Mouse (Mus musculus) cortical plate, adult 2 months (tissue): ENCODE results near the gene Xrcc3. TPM values are rescaled to one million over a fixed set of nuclear protein-coding genes. Genes with fewer than 3 reads are reported as not detected.

Source experiments
- H3K27ac ChIP-seq: fragments of 200-500 bp; 2 replicates; pipeline ENCODE4 v1.5.1; 2012; ENCODE audit warnings: low read length, control low read depth, inconsistent platforms; ENCODE audit not compliant: insufficient read depth
- H3K4me1 ChIP-seq: fragments of 200-500 bp; 2 replicates; pipeline ENCODE4 v1.6.1; 2011; ENCODE audit warnings: low read length; ENCODE audit not compliant: control insufficient read depth, insufficient read depth
- H3K4me3 ChIP-seq: fragments of 200-500 bp; 2 replicates; pipeline ENCODE4 v1.5.1; 2011; ENCODE audit warnings: mild to moderate bottlenecking, low read length, control low read depth; ENCODE audit not compliant: insufficient read depth
- CTCF ChIP-seq: fragments of 200-500 bp; IDR thresholded peaks from 2 replicates; pipeline ENCODE4 v1.5.1; 2011; ENCODE audit warnings: mild to moderate bottlenecking, control low read depth, low read length; ENCODE audit not compliant: insufficient read depth; ENCODE audit errors: extremely low read depth
- POLR2A ChIP-seq: fragments of 200-500 bp; IDR thresholded peaks from 2 replicates; pipeline ENCODE4 v1.6.1; 2011; ENCODE audit warnings: mild to moderate bottlenecking, low read length, control low read depth; ENCODE audit not compliant: insufficient read depth; ENCODE audit errors: extremely low read depth
- polyA plus RNA-seq: library from polyadenylated mRNA; depleted of rRNA; stranded (reverse); fragments of >200 nt; gene quantifications from 2 replicates; pipeline ENCODE4 v1.2.3, GENCODE M21; 2012

The Xrcc3 gene
- polyA plus RNA-seq, 1 experiment, result 13.8 TPM

- Histone ChIP-seq H3K27ac (0 out of 2 replicates have a peak overlapping the region, but pooled peaks have one; percentile 12), H3K4me1 (no peaks in the 10 kb centered on the region)
- TF ChIP-seq POLR2A (no peak), CTCF (no peak)
These were observed 29.1 kb upstream of the Xrcc3 start for GRCm38 (mm10) chr12:111842565-111843433.

GRCm38 (mm10) chr12:111833457-111833856, 19.8 kb upstream of the Xrcc3 start:
- Histone ChIP-seq H3K4me1 (peaks cover 5% of the 10 kb centered on the region), H3K27ac (no peak overlapping the region), H3K4me3 (no peak overlapping the region)
- TF ChIP-seq POLR2A (no peak), CTCF (no peak)

More at GRCm38 (mm10) chr12:111842565-111843433, 29.1 kb upstream of the Xrcc3 start:
- H3K4me3 ChIP-seq, result no peak overlapping the region

- H3K27ac ChIP-seq, result no peak overlapping the region
- H3K4me3 ChIP-seq, result no peak overlapping the region
- peaks cover 5% of the 10 kb centered on the region for H3K4me1 ChIP-seq
- TF ChIP-seq POLR2A (no peak), CTCF (no peak)
These were observed 19.0 kb upstream of the Xrcc3 start for GRCm38 (mm10) chr12:111832643-111833042.

- Histone ChIP-seq H3K4me3 (no peak overlapping the region), H3K27ac (no peak overlapping the region), H3K4me1 (peaks cover 5% of the 10 kb centered on the region)
- TF ChIP-seq CTCF (no peak), POLR2A (no peak)
These were observed 16.7 kb upstream of the Xrcc3 start for GRCm38 (mm10) chr12:111830375-111830774.

- H3K4me3 ChIP-seq, result no peak overlapping the region
- peaks cover 5% of the 10 kb centered on the region for H3K4me1 ChIP-seq
- TF ChIP-seq POLR2A, result no peak
- TF ChIP-seq CTCF, result no peak
- no peak overlapping the region for H3K27ac ChIP-seq
These were observed 16.3 kb upstream of the Xrcc3 start for GRCm38 (mm10) chr12:111829954-111830353.

- H3K4me1 ChIP-seq, result peaks cover 5% of the 10 kb centered on the region
- no peak overlapping the region for H3K4me3 ChIP-seq
- no peak overlapping the region for H3K27ac ChIP-seq
- TF ChIP-seq POLR2A (no peak), CTCF (no peak)
These were observed 15.8 kb upstream of the Xrcc3 start for GRCm38 (mm10) chr12:111829447-111829846.

GRCm38 (mm10) chr12:111827556-111827955, 13.9 kb upstream of the Xrcc3 start:
- H3K4me1 ChIP-seq, result peaks cover 5% of the 10 kb centered on the region
- no peak overlapping the region for H3K4me3 ChIP-seq
- no peak overlapping the region for H3K27ac ChIP-seq
- TF ChIP-seq POLR2A, result no peak
- no peak for TF ChIP-seq CTCF

GRCm38 (mm10) chr12:111821931-111822330, 8.3 kb upstream of the Xrcc3 start:
- H3K27ac ChIP-seq, result no peak overlapping the region
- no peak overlapping the region for H3K4me3 ChIP-seq
- peaks cover 2% of the 10 kb centered on the region; the same call in 1 of the 2 replicates for H3K4me1 ChIP-seq
- TF ChIP-seq POLR2A (no peak), CTCF (no peak)

- H3K4me1 ChIP-seq, result peaks cover 6% of the 10 kb centered on the region
- TF ChIP-seq CTCF (no peak), POLR2A (no peak)
- no peak overlapping the region for H3K27ac ChIP-seq
- H3K4me3 ChIP-seq, result no peak overlapping the region
These were observed 7.0 kb upstream of the Xrcc3 start for GRCm38 (mm10) chr12:111820708-111821107.

- peaks cover 8% of the 10 kb centered on the region for H3K4me1 ChIP-seq
- H3K27ac ChIP-seq, result no peak overlapping the region
These were observed 6.3 kb upstream of the Xrcc3 start for GRCm38 (mm10) chr12:111819936-111820335.

More at GRCm38 (mm10) chr12:111819936-111820335, 6.3 kb upstream of the Xrcc3 start:
- TF ChIP-seq POLR2A (no peak), CTCF (no peak)
- H3K4me3 ChIP-seq, result no peak overlapping the region
